Mouse (Mus musculus) layer of hippocampus, postnatal 36 days (tissue): Measurements from ENCODE around the gene Tas2r123. TPM values are rescaled to one million over a fixed set of nuclear protein-coding genes. Genes with fewer than 3 reads are reported as not detected.

Source experiments
- DNase-seq, 2 experiments: peaks; one replicate each; pipeline ENCODE4 v3.0.0; 2022
- total RNA-seq, 2 experiments: library from RNA; stranded (reverse); gene quantifications; 2 replicates each; pipeline ENCODE4 v1.2.3; 2021

Tas2r123 gene
- total RNA-seq, result not detected

- no peak for DNase-seq
Measured at GRCm38 (mm10) chr6:132846842-132847241, at the start of gene Tas2r123. Gene Tas2r123, plus strand, starts transcription at chr6:132847142.

GRCm38 (mm10) chr6:132802518-132802917 lies 44.4 kb upstream of the Tas2r123 start, which contains the start of gene Tas2r117:
Gene Tas2r117, plus strand, starts transcription at chr6:132802818.
- DNase-seq, result no peak

- DNase-seq, result no peak
Measured at GRCm38 (mm10) chr6:132855138-132855537, 8.2 kb downstream of the Tas2r123 start, which contains the start of gene Tas2r116. Gene Tas2r116, plus strand, starts transcription at chr6:132855438.

- DNase-seq, result no peak
Measured at GRCm38 (mm10) chr6:132867708-132868107, 20.8 kb downstream of the Tas2r123 start, which contains the start of gene Tas2r110. Gene Tas2r110, plus strand, starts transcription at chr6:132868008.

GRCm38 (mm10) chr6:132892711-132893110 lies 45.8 kb downstream of the Tas2r123 start, which contains the start of gene Tas2r113:
Gene Tas2r113, plus strand, starts transcription at chr6:132893011.
- DNase-seq, result no peak

Other genes with a start within 250 kb of the Tas2r123 start
- not detected for gene A630073D07Rik, start 195.6 kb upstream of the Tas2r123 start, total RNA-seq
- not detected for gene Tas2r120, start 190.2 kb upstream of the Tas2r123 start, total RNA-seq
- gene Tas2r121, start 146.1 kb upstream of the Tas2r123 start, total RNA-seq, result not detected
- not detected for gene Tas2r122, start 135.2 kb upstream of the Tas2r123 start, total RNA-seq
- gene Tas2r115, start 109.1 kb upstream of the Tas2r123 start, total RNA-seq, result not detected
- not detected for gene Tas2r124, start 92.4 kb upstream of the Tas2r123 start, total RNA-seq
- not detected for gene Tas2r102, start 85.0 kb upstream of the Tas2r123 start, total RNA-seq
- gene Tas2r136, start 69.0 kb upstream of the Tas2r123 start, total RNA-seq, result not detected
- not detected for gene Tas2r117, start 44.3 kb upstream of the Tas2r123 start, total RNA-seq
- gene Tas2r116, start 8.3 kb downstream of the Tas2r123 start, total RNA-seq, result not detected
- not detected for gene Tas2r110, start 20.9 kb downstream of the Tas2r123 start, total RNA-seq
- gene Tas2r113, start 45.9 kb downstream of the Tas2r123 start, total RNA-seq, result not detected
- gene Tas2r125, start 62.5 kb downstream of the Tas2r123 start, total RNA-seq, result not detected
- not detected for gene Tas2r129, start 104.0 kb downstream of the Tas2r123 start, total RNA-seq
- not detected for gene Tas2r131, start 110.8 kb downstream of the Tas2r123 start, total RNA-seq
- not detected for gene Tas2r109, start 133.8 kb downstream of the Tas2r123 start, total RNA-seq
- gene Tas2r103, start 190.0 kb downstream of the Tas2r123 start, total RNA-seq, result not detected
- not detected for gene Tas2r140, start 208.7 kb downstream of the Tas2r123 start, total RNA-seq